ENCODE assay signal across 26 mouse cellular contexts in the genomic region with DNA sequence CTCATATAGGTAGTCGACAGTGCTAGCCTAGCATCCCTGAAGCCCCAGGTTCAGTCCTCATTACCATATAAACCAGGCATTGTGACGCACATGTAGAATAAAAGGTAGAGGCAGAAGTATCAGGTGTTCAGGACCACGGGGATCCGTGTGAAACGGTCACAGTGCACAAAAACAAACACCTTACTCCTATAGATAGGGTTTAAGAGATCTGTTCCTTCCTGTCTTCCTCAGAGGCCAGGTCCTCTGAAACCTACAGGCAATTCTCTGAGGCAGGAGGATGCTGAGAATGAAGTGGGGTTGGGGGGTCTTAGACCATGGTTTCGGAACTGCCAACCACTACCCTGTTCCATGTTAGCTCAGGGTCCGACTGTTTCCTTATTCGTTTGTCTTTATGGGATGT. TPM values are rescaled to one million over a fixed set of nuclear protein-coding genes. Genes with fewer than 3 reads are reported as not detected.
DNase-seq lines count a peak whose midpoint lies in the region; ATAC-seq and TF ChIP-seq lines count a peak whose summit lies in the region.
"Had no signal": no experiment of that assay in that cellular context is flagged by ENCODE, and none has a peak within 500 bp of the region (broad histone marks: within the 10 kb centered on the region; RNA-seq: fewer than 3 reads in every experiment).

No protein-coding gene starts in this region.

- H3K27ac ChIP-seq in liver, embryonic 12.5 days = no peak overlapping the region
- peak overlapping the region; percentile 67; the same call in 1 of the 2 replicates for H3K27ac ChIP-seq in bone marrow macrophage, adult 2 months (ENCODE audit: insufficient read depth, low read depth, low read length)
- H3K27ac ChIP-seq: embryonic facial prominence, embryonic 13.5 days; heart, embryonic 10.5 days; heart, embryonic 15.5 days; hindbrain, embryonic 12.5 days; kidney, embryonic 15.5 days had no signal

- ATAC-seq in liver, embryonic 12.5 days = no peak
- ATAC-seq: forebrain, postnatal 0 days; intestine, postnatal 0 days; Patski had no signal

- no peaks in the 10 kb centered on the region for H3K9me3 ChIP-seq in liver, embryonic 12.5 days (replicated peaks)
- H3K9me3 ChIP-seq: embryonic facial prominence, embryonic 13.5 days; G1E; heart, embryonic 10.5 days; heart, embryonic 15.5 days; hindbrain, embryonic 12.5 days; kidney, embryonic 15.5 days had no signal

- no peak overlapping the region for H3K4me3 ChIP-seq in liver, embryonic 12.5 days
- no peak overlapping the region for H3K4me3 ChIP-seq in bone marrow macrophage, adult 2 months (ENCODE audit: insufficient read depth, low read length)
- H3K4me3 ChIP-seq: heart, embryonic 10.5 days; kidney, embryonic 15.5 days had no signal

- peak overlapping the region; percentile 95; the same call in 1 of the 2 replicates for H3K4me2 ChIP-seq in liver, embryonic 12.5 days

- TF ChIP-seq POLR2A in bone marrow macrophage, adult 2 months (IDR thresholded peaks at IDR 0.05; ENCODE audit: borderline replicate concordance, low read depth, low read length) = no peak

- peaks cover 77% of the 10 kb centered on the region for H3K4me1 ChIP-seq in liver, embryonic 12.5 days
- peaks cover 35% of the 10 kb centered on the region for H3K4me1 ChIP-seq in bone marrow macrophage, adult 2 months (ENCODE audit: control insufficient read depth, insufficient read depth, low read length)

- peak; percentile 16 for DNase-seq in cerebellum, adult 9-11 months
- no peak for DNase-seq in cerebellum, adult 11 months
- DNase-seq in liver (no peak), A20 (ENCODE audit: low read depth, low spot score) (peak; percentile 27)
- DNase-seq in heart, adult 18-20 months = no peak
- DNase-seq: adrenal gland, postnatal 10 days; cerebellum, adult 11-12 months; forebrain, postnatal 0 days; kidney, postnatal 25 days; lung, adult 2 months; lung, postnatal 14 days; midbrain, embryonic 14.5 days; right cerebral cortex, adult 18-20 months; thymus, postnatal 4 days had no signal

- 81% methylated on average over 8 of the region's 8 CpGs for WGBS in liver, embryonic 12.5 days (ENCODE audit: insufficient replicate concordance)

- no peak for TF ChIP-seq CTCF in bone marrow macrophage, adult 2 months (IDR thresholded peaks at IDR 0.05; ENCODE audit: low read depth, low read length)

- H3K36me3 ChIP-seq in liver, embryonic 12.5 days = peaks cover 27% of the 10 kb centered on the region
- H3K36me3 ChIP-seq: heart, embryonic 15.5 days had no signal

- peaks cover 9% of the 10 kb centered on the region for H3K27me3 ChIP-seq in liver, embryonic 12.5 days (replicated peaks)
- H3K27me3 ChIP-seq: Patski had no signal

- H3K9ac ChIP-seq in liver, embryonic 12.5 days = no peak overlapping the region
- H3K9ac ChIP-seq: heart, embryonic 15.5 days; kidney, embryonic 15.5 days had no signal

RNA-seq across cellular contexts. Expression of gene Slx1b, which starts 2.3 kb away (rescaled TPM):
- 4.5 and 5.1 TPM in 2 replicates for polyA plus RNA-seq in liver, embryonic 12.5 days (2016; fragmentation: Nextera tagmentation; extraction: Ambion mirVana)
- 8.4 and 11.6 TPM in 2 replicates for polyA plus RNA-seq in bone marrow macrophage, adult 2 months (2012; ENCODE audit: insufficient read depth, insufficient read length, missing spikeins)
- total RNA-seq in heart, adult 18-20 months (2021) = 1 to 10 TPM; 3.7 to 4.1 TPM

RNA-seq across cellular contexts. Expression of gene Bola2, which starts 2.6 kb away (rescaled TPM):
- polyA plus RNA-seq in liver, embryonic 12.5 days (2016; fragmentation: Nextera tagmentation; extraction: Ambion mirVana) = 134 and 153 TPM in 2 replicates
- 62.1 and 63.7 TPM in 2 replicates for polyA plus RNA-seq in bone marrow macrophage, adult 2 months (2012; ENCODE audit: insufficient read depth, insufficient read length, missing spikeins)
- total RNA-seq in heart, adult 18-20 months (2021) = 10 to 100 TPM; 60.1 to 60.4 TPM

RNA-seq across cellular contexts. Expression of gene Coro1a, which starts 9.7 kb away (rescaled TPM):
- polyA plus RNA-seq in liver, embryonic 12.5 days (2016; fragmentation: Nextera tagmentation; extraction: Ambion mirVana) = 77.9 and 86.6 TPM in 2 replicates
- polyA plus RNA-seq in bone marrow macrophage, adult 2 months (2012; ENCODE audit: insufficient read depth, insufficient read length, missing spikeins) = 622 and 668 TPM in 2 replicates
- total RNA-seq in heart, adult 18-20 months (2021) = 10 to 100 TPM in 1 of 2 experiments, 1 to 10 TPM in 1; 9.3 to 28.6 TPM

RNA-seq across cellular contexts. Expression of gene Sult1a1, which starts 21.6 kb away (rescaled TPM):
- 0.24 and 0.50 TPM in 2 replicates for polyA plus RNA-seq in liver, embryonic 12.5 days (2016; fragmentation: Nextera tagmentation; extraction: Ambion mirVana)
- polyA plus RNA-seq in bone marrow macrophage, adult 2 months (2012; ENCODE audit: insufficient read depth, insufficient read length, missing spikeins) = 42.3 and 56.8 TPM in 2 replicates
- total RNA-seq in heart, adult 18-20 months (2021) = 10 to 100 TPM; 31.1 to 44.0 TPM
- total RNA-seq: megakaryocyte-erythroid progenitor cell, adult 5-6 weeks had no signal
- polyA plus RNA-seq: G1E; neural tube, embryonic 11.5 days had no signal

RNA-seq across cellular contexts. Expression of gene Sgf29, which starts 48.7 kb away (rescaled TPM):
- 36.3 and 42.4 TPM in 2 replicates for polyA plus RNA-seq in liver, embryonic 12.5 days (2016; fragmentation: Nextera tagmentation; extraction: Ambion mirVana)
- 28.6 and 31.7 TPM in 2 replicates for polyA plus RNA-seq in bone marrow macrophage, adult 2 months (2012; ENCODE audit: insufficient read depth, insufficient read length, missing spikeins)
- 10 to 100 TPM; 24.8 to 26.5 TPM for total RNA-seq in heart, adult 18-20 months (2021)

Comparison
In these comparisons a context has a peak if more than half of its experiments do, and no peak if none do; other contexts are left out.
1. DNase-seq: peak in cerebellum, adult 9-11 months (single experiment) and A20 (single experiment); none in cerebellum, adult 11 months (single experiment), liver (single experiment) and heart, adult 18-20 months (0 of 2).